Mouse (Mus musculus) neural tube, embryonic 14.5 days (tissue): ENCODE results near the gene Tcf15. TPM values are rescaled to one million over a fixed set of nuclear protein-coding genes. Genes with fewer than 3 reads are reported as not detected.

Experiments
- ATAC-seq: fragments of 200-750 bp; cut with Nextera tagmentation; 2 replicates; pipeline ENCODE4 v1.8.0; 2017; ENCODE audit warnings: low read depth, mild to moderate bottlenecking, moderate TSS enrichment, moderate library complexity
- H3K27ac ChIP-seq: fragments of 300-500 bp; sonication (generic); 2 replicates; pipeline ENCODE4 v1.5.1; 2014; ENCODE audit warnings: low read depth, mild to moderate bottlenecking, control low read depth, low read length, moderate library complexity, mixed read lengths
- H3K27me3 ChIP-seq: fragments of 300-500 bp; sonication (generic); 2 replicates; pipeline ENCODE4 v1.6.1; 2014; ENCODE audit warnings: low read length; ENCODE audit not compliant: control insufficient read depth, insufficient read depth
- H3K36me3 ChIP-seq: fragments of 300-500 bp; sonication (generic); 2 replicates; pipeline ENCODE4 v1.6.1; 2014; ENCODE audit warnings: low read length, mixed read lengths; ENCODE audit not compliant: control insufficient read depth, insufficient read depth
- H3K4me1 ChIP-seq: fragments of 300-500 bp; sonication (generic); 2 replicates; pipeline ENCODE4 v1.6.1; 2014; ENCODE audit warnings: low read length; ENCODE audit not compliant: control insufficient read depth, insufficient read depth
- H3K4me2 ChIP-seq: fragments of 300-500 bp; sonication (generic); 2 replicates; pipeline ENCODE4 v1.6.1; 2014; ENCODE audit warnings: mild to moderate bottlenecking, low read depth, low read length, control low read depth
- H3K4me3 ChIP-seq: fragments of 300-500 bp; sonication (generic); 2 replicates; pipeline ENCODE4 v1.5.1; 2014; ENCODE audit warnings: low read depth, low read length, control low read depth, mixed read lengths
- H3K9ac ChIP-seq: fragments of 300-500 bp; sonication (generic); replicated peaks from 2 replicates; pipeline ENCODE4 v1.6.1; 2014; ENCODE audit warnings: low read depth, mild to moderate bottlenecking, control low read depth, low read length, mixed read lengths
- H3K9me3 ChIP-seq: fragments of 300-500 bp; sonication (generic); 2 replicates; pipeline ENCODE4 v1.6.1; 2016; ENCODE audit warnings: low read length; ENCODE audit not compliant: control insufficient read depth
- WGBS: fragments of 180-500 bp; shearing (Covaris S2); extraction: QIAGEN DNeasy Blood & Tissue Kit; methylation state at CpG from one replicate; pipeline ENCODE4 v1.1.7; 2014; 5-methylcytosine and 5-hydroxymethylcytosine counted together
- polyA plus RNA-seq: library from polyadenylated mRNA; unstranded; fragments of >200 nt; fragmentation: Nextera tagmentation; extraction: Ambion mirVana; gene quantifications from 2 replicates; pipeline ENCODE4 v1.2.1, GENCODE M21; 2014

Gene Tcf15
- polyA plus RNA-seq, 1 experiment from 2014 or later: 1.3 TPM

GRCm38 (mm10) chr2:152169377-152169776, 26.0 kb downstream of the Tcf15 start:
- Histone ChIP-seq H3K27me3 (no peaks in the 10 kb centered on the region), H3K9me3 (no peaks in the 10 kb centered on the region), H3K4me3 (no peak overlapping the region), H3K4me1 (no peaks in the 10 kb centered on the region), H3K9ac (no peak overlapping the region), H3K36me3 (no peaks in the 10 kb centered on the region), H3K27ac (no peak overlapping the region), H3K4me2 (no peak overlapping the region)
- WGBS: 96% methylated on average over 1 of the region's 1 CpGs
- no peak for ATAC-seq

- no peak overlapping the region for H3K27ac ChIP-seq
- H3K36me3 ChIP-seq: no peaks in the 10 kb centered on the region
- no peaks in the 10 kb centered on the region for H3K4me1 ChIP-seq
- H3K9ac ChIP-seq: no peak overlapping the region
- no peaks in the 10 kb centered on the region for H3K27me3 ChIP-seq
- H3K4me2 ChIP-seq: no peak overlapping the region
- no peaks in the 10 kb centered on the region for H3K9me3 ChIP-seq
- 89% methylated on average over 3 of the region's 3 CpGs for WGBS
- ATAC-seq: no peak
- H3K4me3 ChIP-seq: no peak overlapping the region
Observed at GRCm38 (mm10) chr2:152174861-152175260, 31.5 kb downstream of the Tcf15 start.

GRCm38 (mm10) chr2:152176659-152177058, 33.3 kb downstream of the Tcf15 start:
- H3K4me1 ChIP-seq: no peaks in the 10 kb centered on the region
- no peaks in the 10 kb centered on the region for H3K9me3 ChIP-seq
- no peaks in the 10 kb centered on the region for H3K27me3 ChIP-seq
- no peak overlapping the region for H3K9ac ChIP-seq
- H3K4me2 ChIP-seq: no peak overlapping the region
- H3K27ac ChIP-seq: no peak overlapping the region
- H3K4me3 ChIP-seq: no peak overlapping the region
- H3K36me3 ChIP-seq: no peaks in the 10 kb centered on the region
- no peak for ATAC-seq
- WGBS: 83% methylated on average over 6 of the region's 6 CpGs

- Histone ChIP-seq H3K9ac (peak overlapping the region; percentile 28; the same call in 1 of the 2 replicates), H3K36me3 (no peaks in the 10 kb centered on the region), H3K9me3 (no peaks in the 10 kb centered on the region)
Observed at GRCm38 (mm10) chr2:152177162-152177805, 33.9 kb downstream of the Tcf15 start.

GRCm38 (mm10) chr2:152177806-152178170, 34.4 kb downstream of the Tcf15 start:
- 78% methylated on average over 6 of the region's 6 CpGs for WGBS
- Histone ChIP-seq H3K9ac (no peak overlapping the region), H3K9me3 (no peaks in the 10 kb centered on the region), H3K36me3 (no peaks in the 10 kb centered on the region), H3K27me3 (no peaks in the 10 kb centered on the region), H3K4me2 (no peak overlapping the region), H3K27ac (no peak overlapping the region), H3K4me3 (no peak overlapping the region), H3K4me1 (no peaks in the 10 kb centered on the region)
- ATAC-seq: no peak

More at GRCm38 (mm10) chr2:152177162-152177805, 33.9 kb downstream of the Tcf15 start:
- Histone ChIP-seq H3K4me2 (peak overlapping the region; percentile 33), H3K4me1 (no peaks in the 10 kb centered on the region), H3K27ac (no peak overlapping the region), H3K4me3 (no peak overlapping the region), H3K27me3 (no peaks in the 10 kb centered on the region)
- ATAC-seq: peak; percentile 38; the same call in 1 of the 2 replicates
- 9% methylated on average over 24 of the region's 24 CpGs for WGBS

- H3K27me3 ChIP-seq: no peaks in the 10 kb centered on the region
- 67% methylated on average over 3 of the region's 3 CpGs for WGBS
- no peak overlapping the region for H3K27ac ChIP-seq
- no peak overlapping the region for H3K9ac ChIP-seq
- H3K4me2 ChIP-seq: no peak overlapping the region
- H3K4me1 ChIP-seq: no peaks in the 10 kb centered on the region
- H3K4me3 ChIP-seq: no peak overlapping the region
- no peaks in the 10 kb centered on the region for H3K36me3 ChIP-seq
- H3K9me3 ChIP-seq: no peaks in the 10 kb centered on the region
- no peak for ATAC-seq
Observed at GRCm38 (mm10) chr2:152178345-152178744, 35.0 kb downstream of the Tcf15 start.

GRCm38 (mm10) chr2:152179301-152179700, 35.9 kb downstream of the Tcf15 start:
- Histone ChIP-seq H3K9ac (no peak overlapping the region), H3K4me1 (no peaks in the 10 kb centered on the region), H3K9me3 (no peaks in the 10 kb centered on the region), H3K27me3 (no peaks in the 10 kb centered on the region), H3K36me3 (no peaks in the 10 kb centered on the region), H3K4me2 (no peak overlapping the region), H3K27ac (no peak overlapping the region), H3K4me3 (no peak overlapping the region)
- 82% methylated on average over 2 of the region's 2 CpGs for WGBS
- ATAC-seq: no peak

- H3K27me3 ChIP-seq: no peaks in the 10 kb centered on the region
- no peaks in the 10 kb centered on the region for H3K4me1 ChIP-seq
- H3K4me3 ChIP-seq: no peak overlapping the region
- H3K9me3 ChIP-seq: no peaks in the 10 kb centered on the region
- WGBS: 69% methylated on average over 6 of the region's 6 CpGs
- ATAC-seq: no peak
- H3K27ac ChIP-seq: no peak overlapping the region
- H3K9ac ChIP-seq: no peak overlapping the region
- H3K4me2 ChIP-seq: no peak overlapping the region
- no peaks in the 10 kb centered on the region for H3K36me3 ChIP-seq
Observed at GRCm38 (mm10) chr2:152180323-152180722, 37.0 kb downstream of the Tcf15 start.

- ATAC-seq: no peak
- H3K4me2 ChIP-seq: no peak overlapping the region
- WGBS: 90% methylated on average over 5 of the region's 5 CpGs
- H3K27ac ChIP-seq: no peak overlapping the region
- H3K4me3 ChIP-seq: no peak overlapping the region
- no peaks in the 10 kb centered on the region for H3K27me3 ChIP-seq
- H3K9ac ChIP-seq: no peak overlapping the region
- H3K36me3 ChIP-seq: no peaks in the 10 kb centered on the region
- no peaks in the 10 kb centered on the region for H3K4me1 ChIP-seq
- no peaks in the 10 kb centered on the region for H3K9me3 ChIP-seq
Observed at GRCm38 (mm10) chr2:152187132-152187531, 43.8 kb downstream of the Tcf15 start.
